8 mouse cellular contexts compared by ENCODE assay signal in the genomic region with DNA sequence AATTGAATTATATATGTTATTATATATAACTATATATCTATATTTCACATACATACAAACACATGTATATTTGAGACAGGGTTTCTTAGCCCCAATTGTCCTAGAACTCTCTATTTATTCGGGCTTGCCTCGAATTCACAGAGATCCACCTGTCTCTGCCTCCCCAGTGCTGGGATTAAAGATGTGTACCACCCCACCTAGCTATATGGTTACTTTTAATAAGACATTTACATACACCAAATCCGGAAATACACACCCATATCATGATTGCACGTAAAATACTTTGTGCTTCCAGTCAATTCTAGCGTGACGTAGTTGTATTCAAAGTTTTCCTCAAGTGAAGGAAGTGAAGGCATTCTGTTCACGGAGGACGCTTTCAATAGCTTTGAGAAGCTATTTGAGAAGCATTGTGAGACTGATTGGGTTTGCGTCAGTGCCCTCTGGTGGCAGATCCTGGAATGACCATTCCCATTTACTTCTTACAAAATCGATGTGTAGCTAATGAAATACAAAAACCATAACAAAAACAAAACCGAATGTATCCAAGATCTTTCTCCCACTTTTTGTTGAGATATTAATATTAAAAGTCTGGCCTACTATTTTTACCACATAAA.
DNase-seq lines count a peak whose midpoint lies in the region; ATAC-seq lines count a peak whose summit lies in the region.

No protein-coding gene starts in this region.

- WGBS in hindbrain, embryonic 10.5 days = 26% methylated on average over 11 of the region's 11 CpGs
- 27% methylated on average over 11 of the region's 11 CpGs for WGBS in hindbrain, embryonic 12.5 days
- WGBS in forebrain, embryonic 15.5 days = 20% methylated on average over 11 of the region's 11 CpGs
- WGBS in hindbrain, embryonic 15.5 days = 22% methylated on average over 11 of the region's 11 CpGs

- H3K9ac ChIP-seq in hindbrain, embryonic 12.5 days = no peak overlapping the region
- no peak overlapping the region for H3K9ac ChIP-seq in forebrain, embryonic 15.5 days (replicated peaks)
- H3K9ac ChIP-seq in hindbrain, embryonic 15.5 days = no peak overlapping the region

- DNase-seq in hindbrain, embryonic 10.5 days (ENCODE audit: low spot score) = peak; percentile 80
- peak; percentile 58 for DNase-seq in cerebellum, adult 11 months
- peak; percentile 75 to 80 for DNase-seq in left cerebral cortex, adult 18-20 months (ENCODE audit: low spot score in 2 of 2)
- DNase-seq in right cerebral cortex, postnatal 36 days (ENCODE audit: low spot score in 2 of 2) = peak; percentile 45 to 56

- no peaks in the 10 kb centered on the region for H3K9me3 ChIP-seq in hindbrain, embryonic 10.5 days
- no peaks in the 10 kb centered on the region for H3K9me3 ChIP-seq in hindbrain, embryonic 12.5 days (replicated peaks)
- no peaks in the 10 kb centered on the region for H3K9me3 ChIP-seq in forebrain, embryonic 15.5 days
- no peaks in the 10 kb centered on the region for H3K9me3 ChIP-seq in hindbrain, embryonic 15.5 days

- no peaks in the 10 kb centered on the region for H3K27me3 ChIP-seq in hindbrain, embryonic 10.5 days (ENCODE audit: insufficient read depth, poor library complexity, severe bottlenecking)
- no peaks in the 10 kb centered on the region for H3K27me3 ChIP-seq in hindbrain, embryonic 12.5 days
- no peaks in the 10 kb centered on the region for H3K27me3 ChIP-seq in forebrain, embryonic 15.5 days
- H3K27me3 ChIP-seq in hindbrain, embryonic 15.5 days = no peaks in the 10 kb centered on the region

- no peaks in the 10 kb centered on the region for H3K36me3 ChIP-seq in hindbrain, embryonic 10.5 days
- no peaks in the 10 kb centered on the region for H3K36me3 ChIP-seq in hindbrain, embryonic 12.5 days
- H3K36me3 ChIP-seq in forebrain, embryonic 15.5 days = no peaks in the 10 kb centered on the region
- no peaks in the 10 kb centered on the region for H3K36me3 ChIP-seq in hindbrain, embryonic 15.5 days

- no peak overlapping the region for H3K4me3 ChIP-seq in hindbrain, embryonic 10.5 days
- no peak overlapping the region for H3K4me3 ChIP-seq in hindbrain, embryonic 12.5 days
- H3K4me3 ChIP-seq in forebrain, embryonic 15.5 days = no peak overlapping the region
- no peak overlapping the region for H3K4me3 ChIP-seq in hindbrain, embryonic 15.5 days

- no peak overlapping the region for H3K27ac ChIP-seq in hindbrain, embryonic 10.5 days
- H3K27ac ChIP-seq in hindbrain, embryonic 12.5 days = no peak overlapping the region
- no peak overlapping the region for H3K27ac ChIP-seq in forebrain, embryonic 15.5 days (replicated peaks)
- no peak overlapping the region for H3K27ac ChIP-seq in hindbrain, embryonic 15.5 days (replicated peaks)

- ATAC-seq in hindbrain, embryonic 12.5 days (ENCODE audit: low FRiP score) = no peak
- ATAC-seq in forebrain, embryonic 15.5 days (replicated peaks) = peak; percentile 50; the same call in 1 of the 2 replicates
- ATAC-seq in hindbrain, embryonic 15.5 days (ENCODE audit: low FRiP score, low read depth) = peak; percentile 59; the same call in 1 of the 2 replicates
- ATAC-seq in megakaryocyte progenitor cell, adult 5-6 weeks (replicated peaks; ENCODE audit: poor library complexity) = peak; percentile 95

- peaks cover 5% of the 10 kb centered on the region; the same call in 1 of the 2 replicates for H3K4me1 ChIP-seq in hindbrain, embryonic 10.5 days (replicated peaks)
- no peaks in the 10 kb centered on the region for H3K4me1 ChIP-seq in hindbrain, embryonic 12.5 days
- 0 out of 2 replicates have a peak, but pooled peaks cover 2% of the 10 kb centered on the region for H3K4me1 ChIP-seq in forebrain, embryonic 15.5 days
- peaks cover 4% of the 10 kb centered on the region; the same call in 1 of the 2 replicates for H3K4me1 ChIP-seq in hindbrain, embryonic 15.5 days (replicated peaks)

- H3K4me2 ChIP-seq in hindbrain, embryonic 12.5 days (replicated peaks) = no peak overlapping the region
- H3K4me2 ChIP-seq in forebrain, embryonic 15.5 days (replicated peaks) = no peak overlapping the region
- H3K4me2 ChIP-seq in hindbrain, embryonic 15.5 days = peak overlapping the region; percentile 7; the same call in 1 of the 2 replicates
